Mouse (Mus musculus) CH12.LX (cell line): ENCODE results near the gene Dlg1. TPM values are rescaled to one million over a fixed set of nuclear protein-coding genes. Genes with fewer than 3 reads are reported as not detected.

ENCODE experiments used
- DNase-seq: peaks from one replicate; pipeline ENCODE4 v3.0.0-alpha.2; 2013; ENCODE audit errors: extremely low read depth
- H3K27ac ChIP-seq: 2 replicates; pipeline ENCODE4 v1.5.1; 2012; ENCODE audit warnings: low read depth, mild to moderate bottlenecking, control low read depth, moderate library complexity; ENCODE audit not compliant: insufficient read depth
- H3K27me3 ChIP-seq: replicated peaks from 2 replicates; pipeline ENCODE3; 2012; ENCODE audit warnings: inconsistent platforms
- H3K36me3 ChIP-seq, 2 experiments: replicated peaks in 1 of 2; 2 replicates each; pipeline versions ENCODE3 to v1.6.1; 2012; ENCODE audit warnings: inconsistent platforms in 1 of 2, low read length in 1 of 2, mild to moderate bottlenecking in 1 of 2, mixed read lengths in 1 of 2, moderate library complexity in 1 of 2; ENCODE audit not compliant: control insufficient read depth in 1 of 2, insufficient read depth in 1 of 2
- H3K4me1 ChIP-seq, 2 experiments: 2 replicates each; pipeline ENCODE4 v1.6.1; 2012; ENCODE audit warnings: inconsistent platforms in 1 of 2, moderate library complexity in 1 of 2; ENCODE audit not compliant: insufficient read depth in 2 of 2, control insufficient read depth in 1 of 2
- H3K4me2 ChIP-seq: 2 replicates; pipeline ENCODE4 v1.6.1; 2012; ENCODE audit warnings: low read depth, mild to moderate bottlenecking, control low read depth; ENCODE audit not compliant: poor library complexity, insufficient read depth, severe bottlenecking
- H3K4me3 ChIP-seq, 3 experiments: fragments of 150-350 bp in 1 of 3; sonication (generic) in 1 of 3; replicated peaks in 1 of 3; 2 replicates each; pipeline versions ENCODE3 to v1.5.1; 2011 to 2012; ENCODE audit warnings: low read depth in 2 of 3, low read length in 2 of 3, mild to moderate bottlenecking in 2 of 3, moderate library complexity in 2 of 3, control low read depth in 1 of 3, improper control_type of control experiment in 1 of 3, inconsistent platforms in 1 of 3, mixed read lengths in 1 of 3; ENCODE audit not compliant: poor library complexity in 1 of 3
- H3K79me2 ChIP-seq: replicated peaks from 2 replicates; pipeline ENCODE4 v1.6.1; 2012; ENCODE audit warnings: mild to moderate bottlenecking, moderate library complexity; ENCODE audit not compliant: control insufficient read depth, poor library complexity, insufficient read depth, severe bottlenecking; ENCODE audit errors: extremely low read depth
- H3K9ac ChIP-seq: 2 replicates; pipeline ENCODE4 v1.6.1; 2012; ENCODE audit warnings: low read depth, mild to moderate bottlenecking, control low read depth, moderate library complexity; ENCODE audit not compliant: insufficient read depth
- H3K9me3 ChIP-seq: replicated peaks from 2 replicates; pipeline ENCODE3; 2012; ENCODE audit warnings: low read length, inconsistent platforms, mixed read lengths
- BHLHE40 ChIP-seq: IDR thresholded peaks from 2 replicates; pipeline ENCODE4 v1.6.1; 2011; ENCODE audit warnings: mild to moderate bottlenecking, low read depth, low read length, improper control_type of control experiment
- CHD1 ChIP-seq: IDR thresholded peaks from 2 replicates; pipeline ENCODE4 v1.6.1; 2012; ENCODE audit warnings: low read depth, low read length, improper control_type of control experiment, inconsistent platforms
- E2F4 ChIP-seq: IDR thresholded peaks from 2 replicates; pipeline ENCODE4 v1.6.1; 2011; ENCODE audit warnings: low read depth, low read length, improper control_type of control experiment; ENCODE audit not compliant: insufficient replicate concordance
- ELF1 ChIP-seq: IDR thresholded peaks from 2 replicates; pipeline ENCODE4 v1.6.1; 2014; ENCODE audit warnings: low read depth, mild to moderate bottlenecking, inconsistent platforms, low read length, improper control_type of control experiment
- ETS1 ChIP-seq: conservative IDR thresholded peaks from 2 replicates; pipeline ENCODE4 v1.6.1; 2012; ENCODE audit warnings: low read depth, mild to moderate bottlenecking, inconsistent platforms, low read length, improper control_type of control experiment, moderate library complexity
- GABPA ChIP-seq: IDR thresholded peaks from 2 replicates; pipeline ENCODE4 v1.6.1; 2012; ENCODE audit warnings: low read depth, low read length, improper control_type of control experiment, inconsistent platforms; ENCODE audit not compliant: insufficient replicate concordance
- HCFC1 ChIP-seq: IDR thresholded peaks from 2 replicates; pipeline ENCODE4 v1.6.1; 2012; ENCODE audit warnings: low read depth, mild to moderate bottlenecking, inconsistent platforms, low read length, improper control_type of control experiment
- IRF4 ChIP-seq: IDR thresholded peaks from 2 replicates; pipeline ENCODE4 v1.6.1; 2014; ENCODE audit warnings: low read depth, mild to moderate bottlenecking, inconsistent platforms, low read length, improper control_type of control experiment
- JUND ChIP-seq: conservative IDR thresholded peaks from 2 replicates; pipeline ENCODE4 v1.6.1; 2011; ENCODE audit warnings: low read depth, low read length, improper control_type of control experiment
- MAZ ChIP-seq: IDR thresholded peaks from 2 replicates; pipeline ENCODE4 v1.6.1; 2012; ENCODE audit warnings: low read depth, mild to moderate bottlenecking, inconsistent platforms, low read length, improper control_type of control experiment, moderate library complexity
- MEF2A ChIP-seq: IDR thresholded peaks from 2 replicates; pipeline ENCODE4 v1.6.1; 2014; ENCODE audit warnings: low read depth, mild to moderate bottlenecking, inconsistent platforms, low read length, improper control_type of control experiment, borderline replicate concordance
- MYC ChIP-seq: IDR thresholded peaks from 2 replicates; pipeline ENCODE4 v1.6.1; 2011; ENCODE audit warnings: low read depth, mild to moderate bottlenecking, improper control_type of control experiment, low read length
- NELFE ChIP-seq: IDR thresholded peaks from 2 replicates; pipeline ENCODE4 v1.6.1; 2011; ENCODE audit warnings: low read depth, low read length, improper control_type of control experiment
- POLR2A ChIP-seq: IDR thresholded peaks from 2 replicates; pipeline ENCODE4 v1.6.1; 2011; ENCODE audit warnings: low read depth, mild to moderate bottlenecking, improper control_type of control experiment, low read length
- POLR2AphosphoS2 ChIP-seq: IDR thresholded peaks from 2 replicates; pipeline ENCODE4 v1.6.1; 2011; ENCODE audit warnings: low read depth, low read length, improper control_type of control experiment
- SMC3 ChIP-seq: IDR thresholded peaks from 2 replicates; pipeline ENCODE4 v1.6.1; 2011; ENCODE audit warnings: low read depth, low read length, improper control_type of control experiment
- TBP ChIP-seq: conservative IDR thresholded peaks from 2 replicates; pipeline ENCODE4 v1.6.1; 2011; ENCODE audit warnings: low read depth, low read length, improper control_type of control experiment
- UBTF ChIP-seq: IDR thresholded peaks from 2 replicates; pipeline ENCODE4 v1.6.1; 2012; ENCODE audit warnings: low read depth, mild to moderate bottlenecking, inconsistent platforms, low read length, improper control_type of control experiment, moderate library complexity
- USF1 ChIP-seq: IDR thresholded peaks from 2 replicates; pipeline ENCODE4 v1.6.1; 2014; ENCODE audit warnings: low read depth, mild to moderate bottlenecking, inconsistent platforms, low read length, improper control_type of control experiment
- ZC3H11A ChIP-seq: IDR thresholded peaks from 2 replicates; pipeline ENCODE4 v1.6.1; 2012; ENCODE audit warnings: low read depth, mild to moderate bottlenecking, inconsistent platforms, low read length, improper control_type of control experiment
- ZMIZ1 ChIP-seq: IDR thresholded peaks from 2 replicates; pipeline ENCODE4 v1.6.1; 2012; ENCODE audit warnings: low read depth, mild to moderate bottlenecking, inconsistent platforms, low read length, improper control_type of control experiment
- ZNF384 ChIP-seq: IDR thresholded peaks from 2 replicates; pipeline ENCODE4 v1.6.1; 2012; ENCODE audit warnings: low read depth, low read length, improper control_type of control experiment, inconsistent platforms
- dilution Hi-C: fragments of 300-500 bp; cut with MboI; formaldehyde crosslinking; loops from 2 replicates; pipeline ENCODE4 v1.14.3; 2020; ENCODE audit warnings: low sequenced_read_pairs; ENCODE audit not compliant: extremely low pct_unique_long_range_greater_than_20kb, extremely low pct_ligation_motif_present
- in situ Hi-C: fragments of 300-500 bp; cut with MboI; formaldehyde crosslinking; loops from 3 replicates; pipeline ENCODE4 v1.14.3; 2019; ENCODE audit warnings: low sequenced_read_pairs, low pct_ligation_motif_present, low pct_unique_long_range_greater_than_20kb, mixed read lengths
- polyA plus RNA-seq: library from polyadenylated mRNA; unstranded; fragments of >175 nt; gene quantifications from 2 replicates; pipeline ENCODE4 v1.2.1, GENCODE M21; 2012; ENCODE audit warnings: low read depth; ENCODE audit not compliant: insufficient read length
- total RNA-seq, 2 experiments: library from RNA; depleted of rRNA; stranded (reverse); fragments of 300-350 nt in 1 of 2; fragments of >200 nt in 1 of 2; gene quantifications; 2 replicates each; pipeline ENCODE4 v1.2.3; 2012 to 2014

Dlg1 gene
- total and polyA plus RNA-seq, 3 experiments, result 29.0 to 47.9 (median 37.4) TPM

DNA sequence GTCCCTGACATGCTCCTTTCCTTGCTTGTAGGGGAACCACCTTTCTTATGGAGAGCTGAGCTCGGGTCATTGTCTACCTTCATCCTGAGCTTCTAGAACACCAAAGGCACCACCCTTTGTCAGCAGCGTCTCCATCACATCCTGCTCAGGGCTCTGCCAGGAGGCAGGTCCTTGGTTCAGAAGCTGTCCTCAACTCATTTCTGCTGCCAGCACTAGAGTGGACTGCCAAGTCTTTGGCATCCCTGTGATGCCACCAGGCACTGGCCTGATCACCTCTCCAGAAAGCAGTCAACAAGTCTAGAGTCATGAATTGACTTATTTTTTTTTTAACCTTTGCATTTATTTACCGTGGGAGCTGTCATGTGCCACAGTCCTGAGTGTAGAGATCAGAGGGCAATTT, 11.7 kb upstream of the Dlg1 start:
- no peaks in the 10 kb centered on the region for H3K79me2 ChIP-seq
- no peak overlapping the region for H3K27ac ChIP-seq
- no peaks in the 10 kb centered on the region for H3K9me3 ChIP-seq
- no peak overlapping the region for H3K9ac ChIP-seq
- H3K4me1 ChIP-seq, result no peaks in the 10 kb centered on the region
- dilution Hi-C loops, result no loop called here
- no peak for TF ChIP-seq ELF1
- TF ChIP-seq HCFC1, result no peak
- TF ChIP-seq ZC3H11A, result no peak
- no peak for TF ChIP-seq POLR2AphosphoS2
- no peak for TF ChIP-seq USF1
- TF ChIP-seq MEF2A, result no peak
- TF ChIP-seq ZNF384, result no peak
- TF ChIP-seq ETS1, result no peak
- no peak for TF ChIP-seq MAZ
- no peak for TF ChIP-seq BHLHE40
- TF ChIP-seq TBP, result no peak
- no peak for TF ChIP-seq MYC
- TF ChIP-seq GABPA, result no peak
- TF ChIP-seq ZMIZ1, result no peak
- no peak for TF ChIP-seq JUND
- no peak overlapping the region for H3K4me2 ChIP-seq
- H3K36me3 ChIP-seq, result no peaks in the 10 kb centered on the region
- DNase-seq, result no peak
- in situ Hi-C loops, result no loop called here
- H3K4me3 ChIP-seq, result no peak overlapping the region
- H3K27me3 ChIP-seq, result peaks cover 4% of the 10 kb centered on the region

DNA sequence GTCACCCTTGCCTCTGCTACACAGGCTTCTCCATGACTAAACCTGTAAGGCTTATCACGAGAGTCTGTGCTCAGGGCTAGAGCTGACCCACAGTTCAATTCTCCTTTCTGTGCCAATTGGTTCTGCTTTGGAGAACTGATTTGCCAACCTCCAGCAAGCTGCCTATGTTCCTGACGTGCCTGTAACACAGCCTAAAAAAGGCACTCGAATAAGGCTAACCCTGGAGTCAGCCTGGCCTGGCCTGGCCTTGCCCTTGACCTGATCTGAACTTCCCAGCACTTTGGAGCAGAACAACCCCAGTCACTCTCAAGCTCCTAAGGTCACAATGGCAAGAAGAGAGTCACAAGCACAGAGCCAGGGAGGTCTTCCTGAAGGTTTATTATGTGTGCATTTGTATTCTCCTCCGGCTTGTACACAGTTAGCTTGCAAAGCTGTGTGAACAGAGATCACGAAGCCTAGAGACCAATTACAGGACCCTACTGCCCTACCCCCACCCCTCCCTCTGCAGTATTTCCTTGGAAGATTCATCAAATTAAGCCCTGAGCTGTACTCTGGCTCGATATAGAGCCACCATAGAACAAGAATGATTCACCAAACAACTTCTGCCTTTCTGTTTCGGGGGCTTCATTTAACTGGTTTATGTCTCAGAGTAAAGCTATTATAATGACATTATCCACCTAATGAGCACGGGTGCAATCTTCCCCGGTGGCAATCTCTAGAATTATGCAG, 11.0 kb upstream of the Dlg1 start:
- no peaks in the 10 kb centered on the region for H3K9me3 ChIP-seq
- H3K4me1 ChIP-seq, result no peaks in the 10 kb centered on the region
- no peak overlapping the region for H3K27ac ChIP-seq
- no peaks in the 10 kb centered on the region for H3K79me2 ChIP-seq
- TF ChIP-seq IRF4 (no peak), MEF2A (no peak), UBTF (no peak), MAZ (no peak), SMC3 (no peak), POLR2A (no peak), ZNF384 (no peak), TBP (no peak), CHD1 (no peak), JUND (no peak), NELFE (no peak), E2F4 (no peak), ZC3H11A (no peak)
- H3K9ac ChIP-seq, result no peak overlapping the region
- H3K27me3 ChIP-seq, result peaks cover 4% of the 10 kb centered on the region
- dilution Hi-C loops, result no loop called here
- DNase-seq, result no peak
- H3K4me2 ChIP-seq, result no peak overlapping the region
- in situ Hi-C loops, result no loop called here
- no peaks in the 10 kb centered on the region for H3K36me3 ChIP-seq
- H3K4me3 ChIP-seq, result no peak overlapping the region
